Mouse (Mus musculus) embryo, embryonic 10 days (tissue): ENCODE data around the gene Cntnap4.

Experiments used
- DNase-seq: peaks from one replicate; pipeline ENCODE4 v3.0.0-alpha.2; 2015; ENCODE audit warnings: low spot score

The Cntnap4 gene

GRCm38 (mm10) chr8:112569471-112570141, at the start of gene Cntnap4:
Gene Cntnap4, plus strand, starts transcription at chr8:112570043.
- DNase-seq = peak; percentile 67

GRCm38 (mm10) chr8:112557376-112557775, 12.5 kb upstream of the Cntnap4 start:
- DNase-seq = no peak

GRCm38 (mm10) chr8:112570541-112570940, 698 bp downstream of the Cntnap4 start:
- no peak for DNase-seq

- peak; percentile 83 for DNase-seq
Observed at GRCm38 (mm10) chr8:112571337-112571904, 1.6 kb downstream of the Cntnap4 start.

- DNase-seq = no peak
Observed at GRCm38 (mm10) chr8:112581473-112581872, 11.6 kb downstream of the Cntnap4 start.

- no peak for DNase-seq
Observed at GRCm38 (mm10) chr8:112583440-112583839, 13.6 kb downstream of the Cntnap4 start.

- no peak for DNase-seq
Observed at GRCm38 (mm10) chr8:112588357-112589051, 18.7 kb downstream of the Cntnap4 start.

- DNase-seq = no peak
Observed at GRCm38 (mm10) chr8:112589052-112589389, 19.2 kb downstream of the Cntnap4 start.

- DNase-seq = no peak
Observed at GRCm38 (mm10) chr8:112596023-112596776, 26.4 kb downstream of the Cntnap4 start.

GRCm38 (mm10) chr8:112599975-112600374, 30.1 kb downstream of the Cntnap4 start:
- no peak for DNase-seq

- no peak for DNase-seq
Observed at GRCm38 (mm10) chr8:112601150-112601549, 31.3 kb downstream of the Cntnap4 start.

- no peak for DNase-seq
Observed at GRCm38 (mm10) chr8:112610121-112610520, 40.3 kb downstream of the Cntnap4 start.

GRCm38 (mm10) chr8:112628791-112629190, 58.9 kb downstream of the Cntnap4 start:
- no peak for DNase-seq

- DNase-seq = no peak
Observed at GRCm38 (mm10) chr8:112652657-112653056, 82.8 kb downstream of the Cntnap4 start.

- DNase-seq = no peak
Observed at GRCm38 (mm10) chr8:112653276-112653675, 83.4 kb downstream of the Cntnap4 start.

- no peak for DNase-seq
Observed at GRCm38 (mm10) chr8:112653994-112654393, 84.2 kb downstream of the Cntnap4 start.

GRCm38 (mm10) chr8:112664067-112664466, 94.2 kb downstream of the Cntnap4 start:
- DNase-seq = no peak

- no peak for DNase-seq
Observed at GRCm38 (mm10) chr8:112674671-112675070, 104.8 kb downstream of the Cntnap4 start.

GRCm38 (mm10) chr8:112681757-112682156, 111.9 kb downstream of the Cntnap4 start:
- DNase-seq = no peak

- DNase-seq = no peak
Observed at GRCm38 (mm10) chr8:112695708-112696107, 125.9 kb downstream of the Cntnap4 start.

- DNase-seq = no peak
Observed at GRCm38 (mm10) chr8:112698141-112698540, 128.3 kb downstream of the Cntnap4 start.

- no peak for DNase-seq
Observed at GRCm38 (mm10) chr8:112716982-112717381, 147.1 kb downstream of the Cntnap4 start.

- no peak for DNase-seq
Observed at GRCm38 (mm10) chr8:112724918-112725317, 155.1 kb downstream of the Cntnap4 start.
